Mouse (Mus musculus) forebrain, postnatal 0 days (tissue): ENCODE results near the gene Nars2. TPM values are rescaled to one million over a fixed set of nuclear protein-coding genes. Genes with fewer than 3 reads are reported as not detected.
A peak's percentile ranks its signal among the peaks of the same experiment; 100 is the strongest.

ENCODE experiments used
- ATAC-seq: fragments of 200-750 bp; cut with Nextera tagmentation; 2 replicates; pipeline ENCODE4 v1.8.0; 2017; ENCODE audit warnings: mild to moderate bottlenecking, moderate library complexity
- DNase-seq: peaks from one replicate; pipeline ENCODE4 v3.0.0-alpha.2; 2015
- H3K27ac ChIP-seq: fragments of 300-500 bp; sonication (generic); 2 replicates; pipeline ENCODE4 v1.5.1; 2014; ENCODE audit warnings: low read depth, mild to moderate bottlenecking, antibody characterized with exemption, low read length, moderate library complexity, mixed read lengths
- H3K27me3 ChIP-seq: fragments of 300-500 bp; sonication (generic); 2 replicates; pipeline ENCODE4 v1.6.1; 2014; ENCODE audit warnings: mild to moderate bottlenecking, low read length, mixed read lengths; ENCODE audit not compliant: insufficient read depth
- H3K36me3 ChIP-seq: fragments of 300-500 bp; sonication (generic); 2 replicates; pipeline ENCODE4 v1.6.1; 2014; ENCODE audit warnings: mild to moderate bottlenecking, moderate library complexity; ENCODE audit not compliant: insufficient read depth
- H3K4me1 ChIP-seq: fragments of 300-500 bp; sonication (generic); 2 replicates; pipeline ENCODE4 v1.6.1; 2014; ENCODE audit warnings: antibody characterized with exemption; ENCODE audit not compliant: insufficient read depth
- H3K4me2 ChIP-seq: fragments of 300-500 bp; sonication (generic); 2 replicates; pipeline ENCODE4 v1.6.1; 2014; ENCODE audit warnings: low read depth, mild to moderate bottlenecking, moderate library complexity
- H3K4me3 ChIP-seq: fragments of 300-500 bp; sonication (generic); 2 replicates; pipeline ENCODE4 v1.5.1; 2014; ENCODE audit warnings: low read depth, low read length, mixed read lengths
- H3K9ac ChIP-seq: fragments of 300-500 bp; sonication (generic); 2 replicates; pipeline ENCODE4 v1.6.1; 2014; ENCODE audit warnings: mild to moderate bottlenecking
- H3K9me3 ChIP-seq: fragments of 300-500 bp; sonication (generic); 2 replicates; pipeline ENCODE4 v1.6.1; 2016; ENCODE audit warnings: low read length
- CTCF ChIP-seq: sonication (generic); IDR thresholded peaks from 2 replicates; pipeline ENCODE4 v1.5.1; 2016; ENCODE audit warnings: antibody characterized with exemption, control low read depth, low read depth
- WGBS: fragments of 180-500 bp; shearing (Covaris S2); extraction: QIAGEN DNeasy Blood & Tissue Kit; methylation state at CpG from one replicate; pipeline ENCODE4 v1.1.7; 2014; 5-methylcytosine and 5-hydroxymethylcytosine counted together
- polyA plus RNA-seq: library from polyadenylated mRNA; unstranded; fragments of >200 nt; fragmentation: Nextera tagmentation; extraction: Ambion mirVana; gene quantifications from 2 replicates; pipeline ENCODE4 v1.2.1, GENCODE M21; 2015
- total RNA-seq: library from RNA; depleted of rRNA; stranded (reverse); fragments of >200 nt; gene quantifications from 2 replicates; pipeline ENCODE4 v1.2.3, GENCODE M21; 2014

Gene Nars2
- total and polyA plus RNA-seq, 2 experiments from 2014 or later: 15.7 to 18.2 TPM

DNA sequence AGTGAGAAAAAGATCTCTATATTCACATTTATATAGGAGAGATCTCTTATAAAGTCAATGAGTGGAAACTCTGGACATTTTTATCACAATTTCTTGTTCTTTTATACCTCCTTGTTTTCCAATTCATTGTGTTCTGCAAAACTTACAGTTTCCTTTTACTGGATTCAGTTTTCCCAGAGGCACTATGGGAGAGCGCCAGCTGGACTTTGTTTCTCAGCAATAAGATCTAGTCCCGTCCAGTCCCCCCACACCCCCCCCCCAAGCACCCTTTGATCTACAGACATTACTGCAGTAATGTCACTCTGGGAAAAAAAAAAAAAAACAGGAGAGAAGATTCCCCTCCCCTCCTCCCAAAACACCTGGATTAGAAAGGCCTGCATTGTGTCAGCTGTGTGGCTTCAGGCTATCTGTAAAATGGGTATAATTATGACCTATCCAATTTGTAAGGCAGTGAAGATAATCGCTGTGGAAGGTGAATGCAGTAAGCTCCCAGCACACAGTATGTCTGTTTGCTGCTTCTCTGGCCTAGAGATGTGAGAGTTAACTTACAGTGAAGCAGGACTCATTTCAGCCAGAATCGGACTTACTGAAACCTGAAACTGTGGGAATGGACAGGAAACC, 129.4 kb downstream of the Nars2 start:
- ATAC-seq (no peak), DNase-seq (no peak)
- no peak overlapping the region; the same call in 1 of the 2 replicates for H3K27ac ChIP-seq
- peak overlapping the region; percentile 92 for H3K9ac ChIP-seq
- TF ChIP-seq CTCF: no peak
- no peaks in the 10 kb centered on the region for H3K27me3 ChIP-seq
- no peaks in the 10 kb centered on the region for H3K36me3 ChIP-seq
- 40% methylated on average over 4 of the region's 4 CpGs for WGBS
- peaks cover 10% of the 10 kb centered on the region; the same call in 1 of the 2 replicates for H3K4me1 ChIP-seq
- peak overlapping the region; percentile 93 for H3K4me3 ChIP-seq
- H3K4me2 ChIP-seq: peak overlapping the region; percentile 79
- H3K9me3 ChIP-seq: no peaks in the 10 kb centered on the region

DNA sequence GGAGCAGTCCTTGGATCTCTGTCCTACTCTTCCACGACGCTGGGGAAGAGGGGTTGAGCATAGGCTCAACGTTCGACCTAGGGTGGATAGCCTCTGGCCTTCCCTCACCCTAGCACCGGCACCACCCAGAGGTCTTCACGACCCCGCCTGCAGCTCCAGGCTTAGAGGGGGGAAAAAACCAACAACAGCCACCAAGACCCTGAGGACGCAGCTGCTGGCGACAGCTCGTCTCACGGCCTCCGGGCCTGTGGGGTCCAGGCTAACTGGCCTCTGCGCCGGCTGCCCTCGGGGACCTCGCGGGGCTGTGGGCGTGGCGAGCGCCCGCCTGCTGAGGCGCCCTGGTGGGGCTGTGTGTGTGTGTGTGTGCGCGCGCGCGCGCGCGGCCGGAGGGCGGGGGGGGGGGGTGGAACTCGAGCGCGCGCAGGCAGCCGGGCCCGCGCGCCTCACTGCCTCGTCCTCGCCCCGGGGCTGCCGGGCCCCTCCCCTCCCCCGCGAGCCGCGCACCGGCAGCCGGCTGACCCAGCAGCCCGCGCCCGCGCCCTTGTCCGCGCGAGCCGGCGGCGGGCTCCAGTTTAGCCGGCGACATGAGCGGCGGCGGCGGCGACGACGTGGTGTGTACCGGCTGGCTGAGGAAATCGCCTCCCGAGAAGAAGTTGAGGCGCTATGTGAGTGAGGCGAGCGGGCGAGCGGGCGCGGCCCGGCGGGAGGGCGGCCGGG, 130.1 kb downstream of the Nars2 start, which contains the start of gene Gab2:
Gene Gab2 (plus strand): TSS at position 345 of the 717 bp plus-strand sequence.
- H3K4me2 ChIP-seq: peak within 1 kb of the TSS; percentile 79

DNA sequence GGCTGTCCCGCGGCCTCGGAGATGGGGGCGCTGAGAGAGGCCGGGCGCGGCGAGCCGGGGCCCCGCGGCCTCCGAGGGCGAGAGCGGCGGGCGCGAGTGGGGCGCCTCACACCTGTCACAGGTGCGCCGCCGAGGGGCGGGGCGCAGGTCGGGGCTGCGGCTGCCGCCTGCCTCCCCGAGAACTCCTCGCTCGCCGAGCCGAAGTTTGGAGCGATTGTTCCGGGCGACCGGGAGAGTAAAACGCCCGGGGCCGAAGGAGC, 130.6 kb downstream of the Nars2 start:
- peak overlapping the region; percentile 83 for H3K27ac ChIP-seq

More for the DNA sequence above, 130.1 kb downstream of the Nars2 start, which contains the start of gene Gab2:
- H3K9ac ChIP-seq: peak within 1 kb of the TSS; percentile 92
- peak within 1 kb of the TSS; percentile 83 for H3K27ac ChIP-seq
- H3K27me3 ChIP-seq: no peaks in the 10 kb centered on the region
- no peak for TF ChIP-seq CTCF
- peak; percentile 82 for DNase-seq
- WGBS: 2% methylated on average over 58 of the region's 83 CpGs
- H3K4me1 ChIP-seq: peaks cover 10% of the 10 kb centered on the region; the same call in 1 of the 2 replicates
- peak; percentile 88 for ATAC-seq
- peak within 1 kb of the TSS; percentile 93 for H3K4me3 ChIP-seq
- no peaks in the 10 kb centered on the region for H3K9me3 ChIP-seq
- H3K36me3 ChIP-seq: no peaks in the 10 kb centered on the region

DNA sequence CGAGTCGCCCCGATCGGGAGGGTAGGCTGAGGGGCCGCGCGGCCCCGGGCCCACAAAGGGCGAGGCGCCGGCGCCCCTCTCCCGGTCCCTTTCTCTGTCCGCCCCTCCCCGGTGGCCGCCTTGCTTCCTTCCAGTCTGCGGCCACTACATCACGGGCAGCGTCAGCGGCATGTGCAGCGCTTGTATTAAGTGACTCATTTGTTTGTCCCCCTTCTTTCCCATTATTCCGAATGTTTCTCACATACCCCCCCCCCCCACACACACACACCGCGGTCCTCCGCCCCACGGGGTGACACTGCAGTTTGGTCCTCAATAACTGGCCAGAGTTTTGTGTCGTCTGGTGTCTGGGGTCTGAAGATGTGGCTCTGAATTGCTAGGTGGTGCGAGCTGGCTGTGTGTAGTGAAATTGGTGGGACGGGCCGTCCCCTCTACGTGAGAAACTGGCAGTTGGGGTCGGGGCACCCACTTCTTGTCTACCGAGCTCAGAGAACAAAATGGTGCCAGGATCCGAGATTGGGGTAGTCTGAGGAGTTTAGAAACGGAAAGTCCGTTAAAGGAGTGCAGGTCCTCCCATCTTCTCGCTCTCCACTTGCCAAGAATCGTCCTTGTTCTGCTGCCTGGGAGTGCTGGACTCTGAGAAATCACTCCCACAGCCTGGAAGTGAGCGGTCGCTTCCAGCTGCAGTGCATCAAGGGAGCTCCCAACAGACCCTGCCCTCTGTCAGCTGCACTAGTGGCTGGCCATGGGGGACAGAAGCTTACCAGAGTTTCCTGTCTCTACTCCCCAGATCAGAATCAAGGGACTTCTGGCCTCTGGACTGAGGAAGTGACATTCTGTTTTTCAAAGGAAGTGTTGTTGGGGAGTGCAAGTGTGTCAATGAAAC, 131.2 kb downstream of the Nars2 start:
- TF ChIP-seq CTCF: no peak
- H3K27ac ChIP-seq: peak overlapping the region; percentile 83
- DNase-seq (peak; percentile 57), ATAC-seq (peak; percentile 42)
- peak overlapping the region; percentile 93 for H3K4me3 ChIP-seq
- H3K4me2 ChIP-seq: peak overlapping the region; percentile 79
- H3K27me3 ChIP-seq: no peaks in the 10 kb centered on the region
- H3K9ac ChIP-seq: peak overlapping the region; percentile 92
- under 1% methylated on average over 39 of the region's 40 CpGs for WGBS
- H3K36me3 ChIP-seq: no peaks in the 10 kb centered on the region
- H3K9me3 ChIP-seq: no peaks in the 10 kb centered on the region
- peaks cover 10% of the 10 kb centered on the region; the same call in 1 of the 2 replicates for H3K4me1 ChIP-seq

More for the DNA sequence above, 130.6 kb downstream of the Nars2 start:
- H3K4me2 ChIP-seq: peak overlapping the region; percentile 79
- no peak for ATAC-seq
- H3K36me3 ChIP-seq: no peaks in the 10 kb centered on the region
- peaks cover 10% of the 10 kb centered on the region; the same call in 1 of the 2 replicates for H3K4me1 ChIP-seq
- WGBS: 0% methylated on average over 20 of the region's 38 CpGs
- H3K9ac ChIP-seq: peak overlapping the region; percentile 92
- H3K4me3 ChIP-seq: peak overlapping the region; percentile 93
- no peak for TF ChIP-seq CTCF
- H3K9me3 ChIP-seq: no peaks in the 10 kb centered on the region
- no peak for DNase-seq
- no peaks in the 10 kb centered on the region for H3K27me3 ChIP-seq

DNA sequence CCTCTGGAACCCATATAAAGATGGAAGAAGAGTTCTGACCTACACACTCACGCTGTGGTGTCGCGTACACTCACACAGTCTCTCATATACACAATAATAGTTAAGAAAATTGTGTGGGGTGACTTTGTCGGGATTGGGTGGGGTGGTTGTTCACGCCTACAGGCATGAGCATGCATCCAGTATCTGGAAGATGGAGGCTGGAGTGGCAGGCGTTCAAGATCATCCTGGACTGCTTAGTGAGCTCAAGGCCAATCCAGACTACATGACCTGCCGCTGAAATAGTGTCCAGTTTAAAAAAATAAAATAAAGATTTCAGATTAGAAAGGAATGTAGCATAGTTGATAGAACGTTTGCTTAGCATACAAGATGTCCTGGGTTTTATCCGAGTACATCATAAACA, 132.3 kb downstream of the Nars2 start:
- Histone ChIP-seq H3K27ac (no peak overlapping the region), H3K27me3 (no peaks in the 10 kb centered on the region), H3K4me3 (no peak overlapping the region), H3K4me1 (peaks cover 10% of the 10 kb centered on the region; the same call in 1 of the 2 replicates), H3K4me2 (no peak overlapping the region), H3K36me3 (no peaks in the 10 kb centered on the region), H3K9me3 (no peaks in the 10 kb centered on the region), H3K9ac (no peak overlapping the region)
- DNase-seq (no peak), ATAC-seq (no peak)
- WGBS: 88% methylated on average over 9 of the region's 9 CpGs
- no peak for TF ChIP-seq CTCF

DNA sequence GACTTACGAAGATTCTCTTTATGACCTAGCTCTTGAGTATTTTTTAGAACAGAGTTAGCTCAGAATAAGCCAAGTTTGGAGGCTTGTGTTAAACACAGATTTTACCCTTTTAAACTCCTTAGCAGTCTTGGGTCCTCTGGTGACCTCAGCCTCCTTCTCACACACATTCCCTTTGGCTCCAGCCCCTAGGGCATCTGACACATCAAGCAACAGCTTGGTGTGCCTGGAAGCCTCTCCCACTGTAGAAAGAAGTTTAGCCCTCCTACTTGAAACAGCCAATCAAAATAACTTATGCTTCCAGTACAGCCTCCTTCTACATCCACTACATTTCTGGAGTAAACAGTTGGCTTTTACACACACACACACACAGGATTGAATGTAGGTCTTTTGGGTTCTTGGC, 132.9 kb downstream of the Nars2 start:
- DNase-seq: no peak
- Histone ChIP-seq H3K27ac (no peak overlapping the region), H3K9me3 (no peaks in the 10 kb centered on the region), H3K36me3 (no peaks in the 10 kb centered on the region), H3K27me3 (no peaks in the 10 kb centered on the region), H3K4me3 (no peak overlapping the region), H3K4me2 (no peak overlapping the region), H3K9ac (no peak overlapping the region), H3K4me1 (peaks cover 10% of the 10 kb centered on the region; the same call in 1 of the 2 replicates)
- WGBS: 100% methylated on average over 1 of the region's 1 CpGs
- no peak for ATAC-seq
- no peak for TF ChIP-seq CTCF
